Mouse (Mus musculus): ENCODE data around the gene Fbxo17. TPM values are rescaled to one million over a fixed set of nuclear protein-coding genes. Genes with fewer than 3 reads are reported as not detected.
A peak's percentile ranks its signal among the peaks of the same experiment; 100 is the strongest.

Fbxo17 gene
- polyA plus RNA-seq, 1 experiment from 2014 or later, result 8.5 TPM

DNA sequence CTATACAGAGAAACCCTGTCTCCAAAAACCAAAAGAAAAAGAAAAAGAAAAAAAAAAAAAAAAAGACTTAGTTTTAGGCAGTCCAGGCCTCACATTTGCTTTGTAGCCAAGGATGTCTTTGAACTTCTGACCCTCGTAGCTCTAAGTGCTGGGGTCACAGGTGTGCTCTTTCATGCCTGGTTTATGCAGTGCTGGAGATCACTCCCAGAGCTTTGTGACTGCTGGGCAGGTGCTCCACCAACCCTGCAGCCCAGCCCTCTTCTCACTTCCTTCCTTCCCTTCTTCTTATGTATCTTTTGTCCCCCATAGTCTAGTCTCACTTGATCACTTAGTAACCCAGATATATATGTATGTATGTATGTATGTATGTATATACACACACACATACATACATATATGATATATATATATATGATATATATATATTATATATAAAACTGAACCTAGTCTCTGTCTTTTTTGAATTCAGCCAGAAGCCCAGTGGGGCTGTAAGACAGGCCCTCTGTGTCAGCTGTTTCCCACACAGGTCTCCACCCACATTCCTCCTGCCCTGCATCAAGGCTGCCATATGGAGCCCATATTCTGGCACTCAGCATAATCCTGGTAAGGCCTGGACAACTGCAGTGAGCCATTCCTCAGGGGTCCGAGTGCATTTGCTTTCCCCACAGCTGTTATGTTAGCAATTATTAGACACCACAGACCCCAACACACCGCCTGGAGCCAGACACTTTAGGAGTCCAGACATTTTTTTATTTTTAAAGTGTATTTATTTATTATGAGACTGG, 4.3 kb downstream of the Fbxo17 start:
- Histone ChIP-seq H3K4me3 (no peak overlapping the region), H3K9ac (no peak overlapping the region), H3K27ac (no peak overlapping the region), H3K9me3 (replicated peaks) (no peaks in the 10 kb centered on the region), H3K36me3 (no peaks in the 10 kb centered on the region), H3K4me1 (peaks cover 4% of the 10 kb centered on the region; the same call in 1 of the 2 replicates), H3K4me2 (replicated peaks) (no peak overlapping the region), H3K27me3 (no peaks in the 10 kb centered on the region)
- WGBS, result 69% methylated on average over 3 of the region's 3 CpGs
- no peak for ATAC-seq (ENCODE audit: low FRiP score)

DNA sequence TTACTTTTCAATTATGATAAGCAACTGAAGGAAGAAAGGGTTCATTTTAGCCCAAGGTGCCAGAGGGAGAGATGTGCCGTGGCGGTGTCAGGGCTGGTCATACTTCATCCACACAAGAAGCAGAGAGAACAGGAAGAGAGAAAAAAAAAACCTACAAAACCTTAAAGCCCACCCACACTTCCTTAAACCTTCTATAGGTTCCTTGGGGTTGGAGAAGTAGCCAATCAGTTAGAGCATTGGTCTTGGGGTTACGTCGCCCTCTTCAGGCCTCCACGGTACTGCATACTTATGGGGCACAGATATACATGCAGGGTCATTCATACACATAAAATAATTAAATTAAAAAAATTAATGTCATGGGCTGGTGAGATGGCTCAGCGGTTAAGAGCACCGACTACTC, 5.5 kb downstream of the Fbxo17 start:
- H3K4me3 ChIP-seq, result no peak overlapping the region
- no peak overlapping the region for H3K27ac ChIP-seq
- no peaks in the 10 kb centered on the region for H3K36me3 ChIP-seq
- H3K9ac ChIP-seq, result no peak overlapping the region
- H3K4me2 ChIP-seq (replicated peaks), result no peak overlapping the region
- peaks cover under 1% of the 10 kb centered on the region; the same call in 1 of the 2 replicates for H3K4me1 ChIP-seq
- WGBS, result 93% methylated on average over 7 of the region's 7 CpGs
- H3K9me3 ChIP-seq (replicated peaks), result no peaks in the 10 kb centered on the region
- H3K27me3 ChIP-seq, result no peaks in the 10 kb centered on the region
- no peak for ATAC-seq (ENCODE audit: low FRiP score)

DNA sequence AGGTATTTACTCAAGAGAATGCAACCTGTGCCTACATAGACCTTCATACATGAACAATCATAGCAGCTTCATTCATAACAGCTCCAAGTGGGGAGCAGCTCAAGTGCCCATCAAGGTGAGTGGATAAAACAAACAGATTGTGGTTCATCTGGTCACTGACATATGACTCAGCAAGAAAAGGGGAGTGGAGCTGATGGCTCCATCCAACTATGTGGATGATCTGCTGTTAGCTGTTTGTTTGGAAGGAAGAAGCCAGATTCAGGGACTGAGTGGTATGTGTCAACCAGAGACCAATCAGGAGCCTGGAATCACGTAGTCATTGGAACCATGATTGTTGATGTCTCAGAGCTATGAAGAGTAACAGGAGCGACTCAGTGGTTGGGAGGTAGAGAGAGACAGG, 8.0 kb downstream of the Fbxo17 start:
- H3K4me3 ChIP-seq, result no peak overlapping the region
- no peak overlapping the region for H3K4me2 ChIP-seq (replicated peaks)
- 91% methylated on average over 2 of the region's 2 CpGs for WGBS
- no peak overlapping the region for H3K9ac ChIP-seq
- no peak overlapping the region for H3K27ac ChIP-seq
- H3K36me3 ChIP-seq, result no peaks in the 10 kb centered on the region
- H3K27me3 ChIP-seq, result no peaks in the 10 kb centered on the region
- no peak for ATAC-seq (ENCODE audit: low FRiP score)
- H3K4me1 ChIP-seq, result no peaks in the 10 kb centered on the region
- no peaks in the 10 kb centered on the region for H3K9me3 ChIP-seq (replicated peaks)

DNA sequence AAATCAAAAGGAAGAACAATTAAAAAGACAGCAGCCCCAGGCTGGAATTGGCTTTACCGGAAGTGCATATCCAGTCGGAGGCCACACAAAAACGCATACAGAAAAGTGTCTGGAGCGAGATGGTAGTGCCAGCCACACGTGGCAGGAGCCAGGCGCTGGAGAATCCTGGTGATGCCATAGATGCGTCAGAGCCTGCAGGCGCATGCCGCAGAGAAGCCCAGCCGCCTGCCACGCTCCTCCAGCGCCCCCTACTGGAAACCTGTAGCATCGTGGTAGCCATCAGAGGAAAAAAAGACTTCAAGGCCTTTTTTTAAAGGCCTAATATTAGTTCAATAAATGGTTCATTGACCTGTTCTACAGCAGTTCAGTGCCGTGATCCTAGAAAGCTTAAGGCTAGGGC, 10.0 kb downstream of the Fbxo17 start:
- no peak overlapping the region for H3K9ac ChIP-seq
- H3K36me3 ChIP-seq, result no peaks in the 10 kb centered on the region
- H3K4me1 ChIP-seq, result no peaks in the 10 kb centered on the region
- peaks cover 2% of the 10 kb centered on the region for H3K27me3 ChIP-seq
- 8% methylated on average over 14 of the region's 14 CpGs for WGBS
- H3K4me2 ChIP-seq (replicated peaks), result peak overlapping the region; percentile 26; the same call in 1 of the 2 replicates
- ATAC-seq (ENCODE audit: low FRiP score), result no peak; the same call in 1 of the 2 replicates
- H3K9me3 ChIP-seq (replicated peaks), result peaks cover 8% of the 10 kb centered on the region
- no peak overlapping the region for H3K27ac ChIP-seq
- no peak overlapping the region for H3K4me3 ChIP-seq

DNA sequence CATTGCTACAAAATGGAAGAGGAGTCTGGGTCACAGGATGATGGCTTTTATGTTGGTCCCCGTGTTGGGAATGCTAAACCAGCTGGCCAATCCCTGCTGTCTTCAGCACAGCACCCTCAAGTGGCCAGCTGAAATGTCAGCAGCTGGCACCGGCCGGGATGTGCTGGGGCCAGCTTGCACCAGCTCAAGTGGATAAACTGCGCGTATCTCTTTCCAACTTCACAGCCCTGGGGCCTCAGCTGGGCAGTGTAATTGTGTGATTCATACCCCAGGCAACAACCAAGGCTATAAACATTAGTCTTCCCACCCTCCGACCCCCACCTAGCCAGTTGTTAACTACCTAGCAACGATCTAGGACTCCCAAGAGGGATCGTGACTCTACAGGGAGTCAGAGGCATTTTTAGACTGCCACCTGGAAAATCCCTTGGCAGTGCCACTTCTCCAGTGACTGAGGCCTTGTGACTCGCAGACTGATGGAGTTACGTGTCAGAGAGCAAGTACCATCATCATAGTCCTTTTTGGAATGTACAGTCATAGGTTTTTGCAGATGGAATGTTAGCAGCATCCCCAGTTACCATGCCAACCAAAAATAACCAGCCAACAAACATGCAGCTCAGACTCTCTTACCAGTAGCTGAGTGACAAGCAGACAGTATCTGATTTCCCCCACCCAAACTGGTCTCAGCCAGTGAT, 11.2 kb downstream of the Fbxo17 start:
- 0 out of 2 replicates have a peak overlapping the region, but pooled peaks have one; percentile 23 for H3K9ac ChIP-seq
- H3K4me1 ChIP-seq, result peaks cover 2% of the 10 kb centered on the region
- WGBS, result 54% methylated on average over 10 of the region's 10 CpGs
- H3K36me3 ChIP-seq, result no peaks in the 10 kb centered on the region
- no peak overlapping the region for H3K4me3 ChIP-seq
- H3K27me3 ChIP-seq, result peaks cover 11% of the 10 kb centered on the region
- H3K27ac ChIP-seq, result no peak overlapping the region
- no peak overlapping the region for H3K4me2 ChIP-seq (replicated peaks)
- ATAC-seq (ENCODE audit: low FRiP score), result peak; percentile 43
- H3K9me3 ChIP-seq (replicated peaks), result peaks cover 10% of the 10 kb centered on the region

DNA sequence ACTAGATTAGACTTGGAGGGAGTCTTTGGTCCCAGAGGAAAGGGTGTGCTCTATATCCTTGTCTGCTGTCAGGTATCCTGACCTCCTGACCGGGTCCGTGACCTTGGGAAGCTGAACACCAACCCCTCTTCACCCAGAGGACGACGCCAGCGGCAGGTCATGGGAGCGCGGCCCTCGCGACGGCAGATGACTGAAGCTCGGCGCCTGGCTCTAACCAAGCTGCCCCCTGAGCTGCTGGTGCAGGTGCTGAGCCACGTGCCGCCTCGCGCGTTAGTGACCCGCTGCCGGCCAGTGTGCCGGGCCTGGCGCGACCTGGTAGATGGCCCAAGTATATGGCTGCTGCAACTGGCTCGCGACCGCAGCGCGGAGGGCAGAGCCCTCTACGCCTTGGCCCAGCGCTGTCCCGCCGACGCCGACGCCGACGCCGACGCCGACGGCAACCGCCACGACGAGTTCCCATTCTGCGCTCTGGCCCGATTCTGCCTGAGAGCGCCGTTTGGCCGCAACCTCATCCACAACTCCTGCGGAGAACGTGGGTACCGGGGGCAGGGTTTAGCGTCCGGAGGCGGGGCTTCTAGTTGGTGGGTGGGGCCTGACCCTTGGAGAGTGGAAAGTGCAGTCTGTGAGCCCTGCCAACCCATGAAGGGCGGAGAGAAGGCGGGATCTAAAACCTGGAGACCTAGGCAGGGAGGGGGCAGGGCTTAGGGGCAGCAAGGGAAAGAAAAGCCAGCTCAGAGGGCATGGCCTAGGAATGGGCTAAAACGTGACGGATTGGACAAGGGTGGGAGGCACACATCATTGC, 15.9 kb downstream of the Fbxo17 start:
- peak; percentile 78 for ATAC-seq (ENCODE audit: low FRiP score)
- 3% methylated on average over 58 of the region's 58 CpGs for WGBS
- Histone ChIP-seq H3K27me3 (peaks cover 16% of the 10 kb centered on the region), H3K9me3 (replicated peaks) (peaks cover 10% of the 10 kb centered on the region), H3K27ac (no peak overlapping the region), H3K9ac (peak overlapping the region; percentile 46), H3K36me3 (peaks cover 9% of the 10 kb centered on the region), H3K4me2 (replicated peaks) (peak overlapping the region; percentile 62), H3K4me1 (peaks cover 8% of the 10 kb centered on the region), H3K4me3 (peak overlapping the region; percentile 38)

DNA sequence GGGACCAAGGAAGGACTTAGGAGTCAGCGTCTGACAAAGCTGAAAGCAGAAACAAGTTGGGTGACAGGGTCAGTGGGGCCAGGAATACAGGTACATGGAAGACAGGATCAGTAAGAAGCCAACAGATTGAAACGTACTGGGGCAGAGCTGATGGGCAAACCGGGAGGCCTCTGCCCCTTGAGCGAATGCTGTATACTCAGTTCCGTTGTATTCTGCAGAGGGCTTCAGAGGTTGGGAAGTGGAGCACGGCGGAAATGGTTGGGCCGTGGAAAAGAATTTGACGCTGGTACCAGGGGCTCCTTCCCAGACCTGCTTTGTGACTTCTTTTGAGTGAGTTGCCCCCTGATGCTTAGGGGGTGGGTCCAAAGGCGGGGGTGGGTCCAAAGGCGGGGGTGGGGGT, 16.6 kb downstream of the Fbxo17 start:
- H3K27ac ChIP-seq, result no peak overlapping the region
- H3K4me1 ChIP-seq, result peaks cover 8% of the 10 kb centered on the region
- H3K9me3 ChIP-seq (replicated peaks), result peaks cover 10% of the 10 kb centered on the region
- H3K36me3 ChIP-seq, result peaks cover 15% of the 10 kb centered on the region
- WGBS, result 5% methylated on average over 11 of the region's 11 CpGs
- H3K9ac ChIP-seq, result no peak overlapping the region
- peaks cover 16% of the 10 kb centered on the region for H3K27me3 ChIP-seq
- ATAC-seq (ENCODE audit: low FRiP score), result 0 out of 2 replicates have a peak, but pooled peaks have one; percentile 17
- H3K4me3 ChIP-seq, result peak overlapping the region; percentile 38
- peak overlapping the region; percentile 62 for H3K4me2 ChIP-seq (replicated peaks)

DNA sequence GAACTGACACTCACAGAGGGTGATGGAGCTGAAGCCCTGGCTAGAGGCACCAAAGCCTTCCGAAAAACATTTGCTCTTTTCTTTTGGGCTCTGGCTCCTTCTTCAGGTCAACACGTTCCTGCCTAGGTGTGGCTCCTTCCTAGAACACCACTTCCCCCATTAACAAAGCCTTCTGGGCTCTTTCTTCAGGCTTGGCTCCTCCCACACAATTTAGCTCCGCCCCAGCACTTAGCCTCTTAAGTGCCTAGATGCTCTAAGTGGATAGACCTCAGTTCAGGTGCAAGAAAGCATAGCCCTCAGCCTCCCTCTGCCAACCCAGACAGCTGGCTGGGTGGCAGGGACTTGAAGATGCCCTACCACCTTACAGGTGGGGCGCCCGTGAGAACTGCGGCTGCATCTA, 19.1 kb downstream of the Fbxo17 start:
- Histone ChIP-seq H3K27me3 (peaks cover 16% of the 10 kb centered on the region), H3K4me3 (no peak overlapping the region), H3K9ac (no peak overlapping the region), H3K4me1 (peaks cover 8% of the 10 kb centered on the region), H3K36me3 (peaks cover 30% of the 10 kb centered on the region), H3K27ac (no peak overlapping the region), H3K9me3 (replicated peaks) (peaks cover 10% of the 10 kb centered on the region), H3K4me2 (replicated peaks) (no peak overlapping the region)
- WGBS, result 86% methylated on average over 6 of the region's 6 CpGs
- ATAC-seq (ENCODE audit: low FRiP score), result no peak

DNA sequence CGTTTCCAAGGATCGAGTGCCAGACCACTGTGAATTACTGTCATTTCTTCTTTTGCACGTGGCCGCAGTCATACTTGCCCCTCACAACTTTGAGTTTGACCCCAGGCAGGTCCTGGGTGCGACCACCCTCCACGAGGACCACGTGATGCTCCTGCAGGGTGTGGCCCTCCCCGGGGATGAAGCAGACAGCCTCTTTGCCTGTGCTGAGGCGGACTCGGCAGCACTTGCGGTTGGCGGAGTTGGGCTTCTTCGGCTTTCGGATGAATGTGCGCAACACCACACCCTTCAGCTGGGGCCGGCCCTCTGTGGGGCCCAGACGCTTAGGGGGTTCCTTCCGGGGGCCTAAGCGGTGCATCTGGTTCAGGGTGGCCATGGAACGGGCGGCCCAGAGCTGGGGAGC, 23.2 kb downstream of the Fbxo17 start:
- Histone ChIP-seq H3K27ac (no peak overlapping the region), H3K27me3 (no peaks in the 10 kb centered on the region), H3K9ac (no peak overlapping the region), H3K4me1 (peaks cover 13% of the 10 kb centered on the region), H3K4me2 (replicated peaks) (no peak overlapping the region), H3K9me3 (replicated peaks) (no peaks in the 10 kb centered on the region), H3K4me3 (no peak overlapping the region), H3K36me3 (peaks cover 35% of the 10 kb centered on the region)
- 97% methylated on average over 21 of the region's 21 CpGs for WGBS
- no peak for ATAC-seq (ENCODE audit: low FRiP score)

DNA sequence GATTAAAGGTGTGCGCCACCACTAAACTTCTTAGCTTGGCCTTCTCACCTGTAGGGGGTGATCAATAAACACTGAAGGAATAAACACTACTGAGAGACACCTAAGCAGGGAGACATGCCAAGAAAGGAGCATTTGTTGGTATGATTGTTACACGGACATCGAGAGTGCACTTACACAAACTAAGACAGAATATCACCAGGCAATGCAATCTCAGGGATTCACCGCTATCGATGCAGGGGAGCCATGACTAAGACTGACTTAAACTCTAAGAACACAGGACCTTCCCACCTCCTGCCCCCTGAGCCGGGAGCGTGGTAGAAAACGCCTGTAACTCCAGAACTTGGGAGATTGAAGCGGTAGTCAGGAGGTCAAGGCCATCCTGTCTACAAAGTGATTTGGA, 24.3 kb downstream of the Fbxo17 start:
- H3K9ac ChIP-seq, result peak overlapping the region; percentile 86
- no peak for ATAC-seq (ENCODE audit: low FRiP score)
- peaks cover 42% of the 10 kb centered on the region for H3K36me3 ChIP-seq
- H3K4me1 ChIP-seq, result peaks cover 13% of the 10 kb centered on the region
- H3K27ac ChIP-seq, result peak overlapping the region; percentile 26; the same call in 1 of the 2 replicates
- 45% methylated on average over 9 of the region's 9 CpGs for WGBS
- no peaks in the 10 kb centered on the region for H3K9me3 ChIP-seq (replicated peaks)
- peak overlapping the region; percentile 91 for H3K4me2 ChIP-seq (replicated peaks)
- H3K27me3 ChIP-seq, result no peaks in the 10 kb centered on the region
- peak overlapping the region; percentile 56 for H3K4me3 ChIP-seq

DNA sequence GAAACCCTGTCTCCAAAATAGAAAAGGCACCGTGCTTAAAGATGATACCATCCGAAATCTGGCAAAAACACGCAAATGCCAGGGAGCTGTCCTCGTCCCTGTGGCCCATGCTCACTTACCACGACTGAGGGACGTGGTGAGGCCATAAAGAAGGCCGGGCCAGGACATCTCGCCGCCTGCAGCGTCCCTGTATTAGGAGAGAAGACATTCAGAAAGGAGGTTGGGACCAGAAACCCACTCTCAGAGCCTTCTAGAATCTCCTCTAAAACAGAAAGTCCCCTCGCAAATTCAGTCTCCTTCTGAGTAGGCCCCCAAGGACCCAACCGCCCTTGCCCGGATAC, 24.7 kb downstream of the Fbxo17 start:
- Histone ChIP-seq H3K9me3 (replicated peaks) (no peaks in the 10 kb centered on the region), H3K27me3 (no peaks in the 10 kb centered on the region), H3K4me3 (peak overlapping the region; percentile 56), H3K27ac (peak overlapping the region; percentile 26; the same call in 1 of the 2 replicates), H3K4me1 (peaks cover 13% of the 10 kb centered on the region), H3K36me3 (peaks cover 46% of the 10 kb centered on the region), H3K4me2 (replicated peaks) (peak overlapping the region; percentile 91), H3K9ac (peak overlapping the region; percentile 86)
- 1% methylated on average over 13 of the region's 13 CpGs for WGBS
- ATAC-seq (ENCODE audit: low FRiP score), result peak; percentile 36

All from hindbrain, embryonic 12.5 days (tissue).